Mouse (Mus musculus) G1E (cell line): ENCODE measurements around the gene Slc22a18.

Experiments
- CTCF ChIP-seq: IDR thresholded peaks from 2 replicates; pipeline ENCODE4 v1.5.1; 2012; ENCODE audit warnings: low read depth, low read length, inconsistent platforms, mixed read lengths
- GATA1 ChIP-seq: IDR thresholded peaks from 2 replicates; pipeline ENCODE4 v1.6.1; 2012; ENCODE audit warnings: borderline replicate concordance, low read length, inconsistent platforms, mixed read lengths
- GATA2 ChIP-seq: IDR thresholded peaks from 2 replicates; pipeline ENCODE4 v1.6.1; 2012; ENCODE audit warnings: low read depth, low read length, inconsistent platforms, borderline replicate concordance
- POLR2AphosphoS5 ChIP-seq: IDR thresholded peaks from 2 replicates; pipeline ENCODE4 v1.6.1; 2012; ENCODE audit warnings: low read depth, low read length, inconsistent platforms; ENCODE audit not compliant: insufficient replicate concordance
- TAL1 ChIP-seq: conservative IDR thresholded peaks from 2 replicates; pipeline ENCODE4 v1.6.1; 2012; ENCODE audit warnings: low read depth, low read length, inconsistent platforms, mixed read lengths

DNA sequence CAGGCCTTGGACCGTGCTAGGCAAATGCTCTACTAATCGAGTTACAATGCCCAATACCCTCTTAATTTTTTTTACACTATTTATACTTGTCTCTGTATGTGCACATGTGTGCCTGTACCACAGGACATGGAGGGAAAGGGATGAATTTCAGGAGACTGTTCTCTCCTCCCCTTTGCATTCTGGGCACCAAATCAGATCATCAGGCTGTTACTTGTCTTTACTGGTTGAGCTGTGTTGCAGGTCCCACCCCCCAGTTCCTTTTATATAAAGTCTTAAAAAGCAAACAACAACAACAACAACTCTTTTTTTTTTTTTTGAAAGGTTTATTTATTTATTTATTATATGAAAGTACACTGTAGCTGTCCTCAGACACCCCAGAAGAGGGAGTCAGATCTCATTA is 31.9 kb downstream of the Slc22a18 start:
- TF ChIP-seq CTCF (no peak), GATA1 (no peak), TAL1 (no peak), POLR2AphosphoS5 (no peak), GATA2 (no peak)
